Mouse (Mus musculus): ENCODE results near the gene Sptan1.

- TF ChIP-seq MYOD1 (IDR thresholded peaks at IDR 0.05; ENCODE audit: control insufficient read depth in 1 of 3, insufficient read length in 2 of 3, low read depth in 2 of 3) (no peak), TCF12 (IDR thresholded peaks at IDR 0.05; ENCODE audit: insufficient read depth, poor library complexity, severe bottlenecking) (no peak)
Measured at GRCm38 (mm10) chr2:30048699-30049388, 83.5 kb downstream of the Sptan1 start, which contains the start of gene Wdr34.
